Mouse (Mus musculus) erythroblast, embryonic 14.5 days (primary cell): ENCODE data around the gene Erp27. TPM values are rescaled to one million over a fixed set of nuclear protein-coding genes. Genes with fewer than 3 reads are reported as not detected.

Experiments used
- H3K27me3 ChIP-seq: 2 replicates; pipeline ENCODE4 v1.6.1; 2012; ENCODE audit warnings: inconsistent platforms; ENCODE audit not compliant: control insufficient read depth
- H3K36me3 ChIP-seq: 2 replicates; pipeline ENCODE4 v1.6.1; 2012; ENCODE audit warnings: mild to moderate bottlenecking, inconsistent platforms; ENCODE audit not compliant: control insufficient read depth
- H3K4me1 ChIP-seq: 2 replicates; pipeline ENCODE4 v1.6.1; 2012; ENCODE audit warnings: inconsistent platforms; ENCODE audit not compliant: control insufficient read depth
- H3K4me3 ChIP-seq: replicated peaks from 2 replicates; pipeline ENCODE3; 2012; ENCODE audit warnings: moderate library complexity, mild to moderate bottlenecking, inconsistent platforms
- H3K9me3 ChIP-seq: 2 replicates; pipeline ENCODE4 v1.6.1; 2012; ENCODE audit warnings: low read length, inconsistent platforms, mixed read lengths; ENCODE audit not compliant: control insufficient read depth
- GATA1 ChIP-seq: IDR thresholded peaks from 2 replicates; pipeline ENCODE4 v1.6.1; 2012; ENCODE audit warnings: low read length, inconsistent platforms, mixed read lengths
- TAL1 ChIP-seq: IDR thresholded peaks from 3 replicates; pipeline ENCODE4 v1.6.1; 2012; ENCODE audit warnings: low read length, inconsistent platforms, mixed read lengths
- polyA plus RNA-seq: library from polyadenylated mRNA; stranded (reverse); fragments of >175 nt; gene quantifications from 2 replicates; pipeline ENCODE4 v1.2.3, GENCODE M21; 2012

The Erp27 gene
- polyA plus RNA-seq, 1 experiment: not detected

GRCm38 (mm10) chr6:136941051-136942021 lies 19.4 kb upstream of the Erp27 start, which contains the start of gene Arhgdib:
Gene Arhgdib, minus strand, starts transcription at chr6:136941899.
- Histone ChIP-seq H3K27me3 (no peaks in the 10 kb centered on the region), H3K9me3 (no peaks in the 10 kb centered on the region), H3K4me1 (peaks cover 10% of the 10 kb centered on the region), H3K36me3 (no peaks in the 10 kb centered on the region), H3K4me3 (no peak within 1 kb of the TSS)
- TF ChIP-seq GATA1 (no peak), TAL1 (no peak)

GRCm38 (mm10) chr6:136940188-136940960 lies 18.4 kb upstream of the Erp27 start:
- no peak overlapping the region for H3K4me3 ChIP-seq
- H3K4me1 ChIP-seq: peaks cover 10% of the 10 kb centered on the region
- no peak for TF ChIP-seq GATA1
- TF ChIP-seq TAL1: no peak
- no peaks in the 10 kb centered on the region for H3K9me3 ChIP-seq
- no peaks in the 10 kb centered on the region for H3K36me3 ChIP-seq
- H3K27me3 ChIP-seq: no peaks in the 10 kb centered on the region

GRCm38 (mm10) chr6:136939326-136940187 lies 17.6 kb upstream of the Erp27 start:
- Histone ChIP-seq H3K9me3 (no peaks in the 10 kb centered on the region), H3K27me3 (no peaks in the 10 kb centered on the region), H3K4me3 (no peak overlapping the region), H3K4me1 (peaks cover 10% of the 10 kb centered on the region), H3K36me3 (no peaks in the 10 kb centered on the region)
- TF ChIP-seq GATA1 (no peak), TAL1 (no peak)

GRCm38 (mm10) chr6:136938331-136939126 lies 16.5 kb upstream of the Erp27 start:
- Histone ChIP-seq H3K36me3 (no peaks in the 10 kb centered on the region), H3K4me1 (peaks cover 9% of the 10 kb centered on the region), H3K27me3 (no peaks in the 10 kb centered on the region), H3K4me3 (no peak overlapping the region), H3K9me3 (no peaks in the 10 kb centered on the region)
- TF ChIP-seq GATA1 (no peak), TAL1 (no peak)

GRCm38 (mm10) chr6:136937117-136937516 lies 15.1 kb upstream of the Erp27 start:
- no peaks in the 10 kb centered on the region for H3K9me3 ChIP-seq
- no peaks in the 10 kb centered on the region for H3K36me3 ChIP-seq
- H3K4me1 ChIP-seq: peaks cover 8% of the 10 kb centered on the region
- no peaks in the 10 kb centered on the region for H3K27me3 ChIP-seq
- H3K4me3 ChIP-seq: no peak overlapping the region
- TF ChIP-seq GATA1 (no peak), TAL1 (no peak)

GRCm38 (mm10) chr6:136936361-136936760 lies 14.4 kb upstream of the Erp27 start:
- H3K4me3 ChIP-seq: no peak overlapping the region
- no peak for TF ChIP-seq TAL1
- H3K36me3 ChIP-seq: no peaks in the 10 kb centered on the region
- H3K4me1 ChIP-seq: peaks cover 4% of the 10 kb centered on the region
- H3K9me3 ChIP-seq: no peaks in the 10 kb centered on the region
- no peaks in the 10 kb centered on the region for H3K27me3 ChIP-seq

- H3K4me3 ChIP-seq: no peak overlapping the region
- H3K36me3 ChIP-seq: no peaks in the 10 kb centered on the region
- H3K27me3 ChIP-seq: no peaks in the 10 kb centered on the region
- TF ChIP-seq TAL1: no peak
- TF ChIP-seq GATA1: no peak
- H3K4me1 ChIP-seq: peaks cover 4% of the 10 kb centered on the region
- H3K9me3 ChIP-seq: no peaks in the 10 kb centered on the region
These were observed 13.3 kb upstream of the Erp27 start for GRCm38 (mm10) chr6:136935233-136935632.

- Histone ChIP-seq H3K4me1 (peaks cover 2% of the 10 kb centered on the region), H3K27me3 (no peaks in the 10 kb centered on the region), H3K4me3 (no peak overlapping the region), H3K9me3 (no peaks in the 10 kb centered on the region), H3K36me3 (no peaks in the 10 kb centered on the region)
- TF ChIP-seq GATA1 (no peak), TAL1 (no peak)
These were observed 12.1 kb upstream of the Erp27 start for GRCm38 (mm10) chr6:136934068-136934467.
